Mouse (Mus musculus) erythroblast, embryonic 14.5 days (primary cell): ENCODE measurements at regions not wholly inside any gene's neighbourhood (a gene's known extent, or its start where the extent isn't known, plus 50 kb on each side); places are given as distances from the start of the nearest gene placed in this dataset.

Source experiments
- GATA1 ChIP-seq: IDR thresholded peaks from 2 replicates; pipeline ENCODE4 v1.6.1; 2012; ENCODE audit warnings: low read length, inconsistent platforms, mixed read lengths
- TAL1 ChIP-seq: IDR thresholded peaks from 3 replicates; pipeline ENCODE4 v1.6.1; 2012; ENCODE audit warnings: low read length, inconsistent platforms, mixed read lengths

DNA sequence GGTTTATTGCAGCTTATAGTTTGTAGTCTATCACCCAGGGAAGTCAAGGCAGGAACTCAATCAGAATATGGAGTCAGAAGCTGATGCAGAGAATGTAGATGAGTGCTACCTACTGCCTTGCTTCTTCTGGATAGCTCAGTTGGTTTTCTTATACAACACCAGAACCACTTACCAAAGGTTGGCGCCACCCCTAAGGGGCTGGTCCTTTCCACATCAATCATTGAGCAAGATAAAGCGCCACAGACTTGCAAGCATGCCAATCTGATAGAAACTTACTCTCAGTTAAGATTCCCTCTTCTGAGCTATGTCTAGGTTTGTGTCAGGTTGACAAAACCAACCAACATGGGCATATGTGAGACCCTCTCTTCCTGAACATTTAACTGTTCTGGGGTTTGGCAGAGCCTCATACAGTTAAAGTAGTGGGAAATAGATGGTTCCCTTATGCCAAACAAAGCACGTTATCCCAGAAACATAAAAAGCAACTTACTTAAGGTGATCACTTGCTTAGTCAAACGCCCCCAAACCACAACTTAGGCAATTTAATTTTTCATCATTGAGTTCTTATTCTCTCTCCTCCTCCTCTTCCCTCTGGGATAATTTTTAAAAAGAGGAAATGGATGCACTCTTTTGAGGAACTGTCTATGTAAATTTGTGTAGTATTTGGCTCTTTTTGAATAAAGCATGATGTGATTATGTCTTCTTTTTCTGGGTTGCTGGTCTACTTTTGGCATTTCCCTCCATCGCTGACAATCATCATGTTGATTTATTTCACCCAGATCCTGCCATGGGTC is 115.3 kb upstream of the Ifne start:
- TF ChIP-seq GATA1 (no peak), TAL1 (no peak)
